ENCODE assay signal across 8 mouse cellular contexts in genomic region chr9:86451617-86452016, GRCm38 (mm10). TPM values are rescaled to one million over a fixed set of nuclear protein-coding genes. Genes with fewer than 3 reads are reported as not detected.
A peak's percentile ranks its signal among the peaks of the same experiment; 100 is the strongest.
DNase-seq lines count a peak whose midpoint lies in the region; ATAC-seq and TF ChIP-seq lines count a peak whose summit lies in the region.

No protein-coding gene starts in this region.

- TF ChIP-seq EP300 in stomach, postnatal 0 days (optimal IDR thresholded peaks at IDR 0.05): no peak

- peaks cover 16% of the 10 kb centered on the region for H3K4me1 ChIP-seq in heart, embryonic 13.5 days
- no peaks in the 10 kb centered on the region for H3K4me1 ChIP-seq in kidney, postnatal 0 days (replicated peaks; ENCODE audit: insufficient read depth, low read length)
- peaks cover 8% of the 10 kb centered on the region for H3K4me1 ChIP-seq in liver, embryonic 13.5 days (replicated peaks)
- no peaks in the 10 kb centered on the region for H3K4me1 ChIP-seq in stomach, postnatal 0 days (replicated peaks; ENCODE audit: control insufficient read depth, insufficient read depth)

- DNase-seq in embryo, embryonic 9.5 days (ENCODE audit: extremely low spot score): peak; percentile 72
- peak; percentile 81 for DNase-seq in kidney, postnatal 0 days (ENCODE audit: low spot score)
- peak; percentile 26 for DNase-seq in liver, embryonic 13.5 days
- peak; percentile 71 for DNase-seq in naive thymus-derived CD4-positive, alpha-beta T cell, adult 2 months (ENCODE audit: low read depth)
- DNase-seq in stomach, postnatal 0 days (ENCODE audit: low spot score): peak; percentile 60

- peak; percentile 66 for TF ChIP-seq CTCF in C2C12 (IDR thresholded peaks at IDR 0.05; ENCODE audit: control insufficient read depth, insufficient read depth, insufficient read length)
- peak; percentile 87 for TF ChIP-seq CTCF in kidney, postnatal 0 days (IDR thresholded peaks at IDR 0.05; ENCODE audit: low read depth)
- TF ChIP-seq CTCF in stomach, postnatal 0 days (IDR thresholded peaks at IDR 0.05; ENCODE audit: low read depth): peak; percentile 92

- peak overlapping the region; percentile 69 for H3K9ac ChIP-seq in heart, embryonic 13.5 days
- H3K9ac ChIP-seq in kidney, postnatal 0 days (ENCODE audit: low read depth, low read length): no peak overlapping the region
- H3K9ac ChIP-seq in liver, embryonic 13.5 days: no peak overlapping the region
- H3K9ac ChIP-seq in stomach, postnatal 0 days (ENCODE audit: low read length): no peak overlapping the region

- peak overlapping the region; percentile 65 for H3K4me2 ChIP-seq in heart, embryonic 13.5 days
- peak overlapping the region; percentile 41 for H3K4me2 ChIP-seq in kidney, postnatal 0 days (ENCODE audit: low read length)
- H3K4me2 ChIP-seq in liver, embryonic 13.5 days: peak overlapping the region; percentile 48
- 0 out of 2 replicates have a peak overlapping the region, but pooled peaks have one; percentile 17 for H3K4me2 ChIP-seq in stomach, postnatal 0 days (replicated peaks; ENCODE audit: low read depth)

- ATAC-seq in activated CD4-positive, CD25-positive, alpha-beta regulatory T cell, adult 4 months: peak; percentile 94
- ATAC-seq in heart, embryonic 13.5 days (ENCODE audit: extremely low read depth, insufficient number of reproducible peaks, low FRiP score, low TSS enrichment): no peak; the same call in 1 of the 2 replicates
- peak; percentile 66 for ATAC-seq in kidney, postnatal 0 days (replicated peaks; ENCODE audit: low FRiP score, low read depth)
- ATAC-seq in liver, embryonic 13.5 days (ENCODE audit: low read depth): peak; percentile 69
- 0 out of 2 replicates have a peak, but pooled peaks have one; percentile 72 for ATAC-seq in stomach, postnatal 0 days (ENCODE audit: low FRiP score, low TSS enrichment)

- H3K79me2 ChIP-seq in C2C12 (ENCODE audit: control insufficient read depth, insufficient read depth): no peaks in the 10 kb centered on the region

- no peak overlapping the region for H3K27ac ChIP-seq in heart, embryonic 13.5 days (replicated peaks)
- no peak overlapping the region for H3K27ac ChIP-seq in kidney, postnatal 0 days
- no peak overlapping the region for H3K27ac ChIP-seq in liver, embryonic 13.5 days
- H3K27ac ChIP-seq in stomach, postnatal 0 days (replicated peaks): no peak overlapping the region

- H3K79me3 ChIP-seq in C2C12 (ENCODE audit: low read depth): no peaks in the 10 kb centered on the region

- H3ac ChIP-seq in C2C12 (ENCODE audit: control insufficient read depth, insufficient read length, low read depth): peak overlapping the region; percentile 59

- no peaks in the 10 kb centered on the region for H3K36me3 ChIP-seq in C2C12 (ENCODE audit: control insufficient read depth, insufficient read depth)
- no peaks in the 10 kb centered on the region for H3K36me3 ChIP-seq in heart, embryonic 13.5 days
- no peaks in the 10 kb centered on the region for H3K36me3 ChIP-seq in kidney, postnatal 0 days (ENCODE audit: insufficient read depth, low read length)
- H3K36me3 ChIP-seq in liver, embryonic 13.5 days: no peaks in the 10 kb centered on the region
- no peaks in the 10 kb centered on the region for H3K36me3 ChIP-seq in stomach, postnatal 0 days (ENCODE audit: control insufficient read depth, insufficient read depth, low read length)

- no peaks in the 10 kb centered on the region for H3K27me3 ChIP-seq in C2C12 (ENCODE audit: control insufficient read depth, insufficient read depth, insufficient read length)
- peaks cover 7% of the 10 kb centered on the region; the same call in 1 of the 2 replicates for H3K27me3 ChIP-seq in heart, embryonic 13.5 days (replicated peaks)
- H3K27me3 ChIP-seq in kidney, postnatal 0 days (ENCODE audit: insufficient read depth, low read length): no peaks in the 10 kb centered on the region
- no peaks in the 10 kb centered on the region for H3K27me3 ChIP-seq in liver, embryonic 13.5 days
- no peaks in the 10 kb centered on the region for H3K27me3 ChIP-seq in stomach, postnatal 0 days (ENCODE audit: control insufficient read depth, insufficient read depth, low read length)

- H3K9me3 ChIP-seq in heart, embryonic 13.5 days: no peaks in the 10 kb centered on the region
- H3K9me3 ChIP-seq in kidney, postnatal 0 days (replicated peaks; ENCODE audit: low read length): no peaks in the 10 kb centered on the region
- no peaks in the 10 kb centered on the region for H3K9me3 ChIP-seq in liver, embryonic 13.5 days (replicated peaks)
- H3K9me3 ChIP-seq in stomach, postnatal 0 days (ENCODE audit: control insufficient read depth, low read length): no peaks in the 10 kb centered on the region

- H3K4me3 ChIP-seq in C2C12 (ENCODE audit: insufficient read depth, poor library complexity, severe bottlenecking): peak overlapping the region; percentile 18
- H3K4me3 ChIP-seq in heart, embryonic 13.5 days: peak overlapping the region; percentile 36
- H3K4me3 ChIP-seq in kidney, postnatal 0 days (replicated peaks; ENCODE audit: low read depth, low read length): no peak overlapping the region
- no peak overlapping the region for H3K4me3 ChIP-seq in liver, embryonic 13.5 days (replicated peaks)
- no peak overlapping the region for H3K4me3 ChIP-seq in stomach, postnatal 0 days (ENCODE audit: low read depth, low read length)

- WGBS in heart, embryonic 13.5 days: 2% methylated on average over 13 of the region's 13 CpGs
- WGBS in kidney, postnatal 0 days: under 1% methylated on average over 13 of the region's 13 CpGs
- 2% methylated on average over 13 of the region's 13 CpGs for WGBS in liver, embryonic 13.5 days (ENCODE audit: insufficient replicate concordance)
- 1% methylated on average over 13 of the region's 13 CpGs for WGBS in stomach, postnatal 0 days

TF ChIP-seq in C2C12, 6 proteins besides CTCF, POLR2A, EP300 and RAD21:
- TF ChIP-seq USF1 (IDR thresholded peaks at IDR 0.05; ENCODE audit: low read depth) (peak; percentile 56), MAX (IDR thresholded peaks at IDR 0.05) (no peak)

RNA-seq across cellular contexts. Expression of gene Ube2cbp, which starts 13.1 kb away (rescaled TPM):
- polyA plus RNA-seq in C2C12 (2012; fragmentation: generic; extraction: Trizol): 7.7 TPM
- polyA plus RNA-seq in activated CD4-positive, CD25-positive, alpha-beta regulatory T cell, adult 4 months (2017; shearing (Covaris generic)): 1 to 10 TPM; 2.3 to 3.4 TPM
- polyA plus RNA-seq in heart, embryonic 13.5 days (2015; fragmentation: Nextera tagmentation; extraction: Ambion mirVana): 4.6 and 4.7 TPM in 2 replicates
- polyA plus RNA-seq in kidney, postnatal 0 days (2015; fragmentation: Nextera tagmentation; extraction: Ambion mirVana): 8.2 and 9.3 TPM in 2 replicates
- 3.7 and 4.0 TPM in 2 replicates for polyA plus RNA-seq in liver, embryonic 13.5 days (2015; fragmentation: Nextera tagmentation; extraction: Ambion mirVana)
- 2.8 and 3.2 TPM in 2 replicates for polyA plus RNA-seq in stomach, postnatal 0 days (2015; fragmentation: Nextera tagmentation; extraction: Ambion mirVana)

RNA-seq across cellular contexts. Expression of gene Dop1a, which starts 15.3 kb away (rescaled TPM):
- 3.0 TPM for polyA plus RNA-seq in C2C12 (2012; fragmentation: generic; extraction: Trizol)
- 10 to 100 TPM; 20.3 to 31.1 TPM for polyA plus RNA-seq in activated CD4-positive, CD25-positive, alpha-beta regulatory T cell, adult 4 months (2017; shearing (Covaris generic))
- polyA plus RNA-seq in heart, embryonic 13.5 days (2015; fragmentation: Nextera tagmentation; extraction: Ambion mirVana): 8.8 and 8.9 TPM in 2 replicates
- 7.5 and 9.7 TPM in 2 replicates for polyA plus RNA-seq in kidney, postnatal 0 days (2015; fragmentation: Nextera tagmentation; extraction: Ambion mirVana)
- polyA plus RNA-seq in liver, embryonic 13.5 days (2015; fragmentation: Nextera tagmentation; extraction: Ambion mirVana): 4.1 TPM in 2 replicates
- polyA plus RNA-seq in stomach, postnatal 0 days (2015; fragmentation: Nextera tagmentation; extraction: Ambion mirVana): 6.7 and 7.2 TPM in 2 replicates

Comparison
In these comparisons a context has a peak if more than half of its experiments do, and no peak if none do; other contexts are left out.
1. H3K4me3 ChIP-seq: peak in C2C12 (single experiment) and heart, embryonic 13.5 days (single experiment); none in kidney, postnatal 0 days (single experiment), liver, embryonic 13.5 days (single experiment) and stomach, postnatal 0 days (single experiment).
2. DNase-seq: peak in every context shown above with its lines; median percentile 81 in kidney, postnatal 0 days; 72 in embryo, embryonic 9.5 days; 71 in naive thymus-derived CD4-positive, alpha-beta T cell, adult 2 months; 60 in stomach, postnatal 0 days; 26 in liver, embryonic 13.5 days.
3. Peak in every context shown above with its lines, with median percentiles within 50 percentile points of each other: CTCF ChIP-seq and H3K4me2 ChIP-seq.